19 mouse cellular contexts compared by ENCODE assay signal in the genomic region with DNA sequence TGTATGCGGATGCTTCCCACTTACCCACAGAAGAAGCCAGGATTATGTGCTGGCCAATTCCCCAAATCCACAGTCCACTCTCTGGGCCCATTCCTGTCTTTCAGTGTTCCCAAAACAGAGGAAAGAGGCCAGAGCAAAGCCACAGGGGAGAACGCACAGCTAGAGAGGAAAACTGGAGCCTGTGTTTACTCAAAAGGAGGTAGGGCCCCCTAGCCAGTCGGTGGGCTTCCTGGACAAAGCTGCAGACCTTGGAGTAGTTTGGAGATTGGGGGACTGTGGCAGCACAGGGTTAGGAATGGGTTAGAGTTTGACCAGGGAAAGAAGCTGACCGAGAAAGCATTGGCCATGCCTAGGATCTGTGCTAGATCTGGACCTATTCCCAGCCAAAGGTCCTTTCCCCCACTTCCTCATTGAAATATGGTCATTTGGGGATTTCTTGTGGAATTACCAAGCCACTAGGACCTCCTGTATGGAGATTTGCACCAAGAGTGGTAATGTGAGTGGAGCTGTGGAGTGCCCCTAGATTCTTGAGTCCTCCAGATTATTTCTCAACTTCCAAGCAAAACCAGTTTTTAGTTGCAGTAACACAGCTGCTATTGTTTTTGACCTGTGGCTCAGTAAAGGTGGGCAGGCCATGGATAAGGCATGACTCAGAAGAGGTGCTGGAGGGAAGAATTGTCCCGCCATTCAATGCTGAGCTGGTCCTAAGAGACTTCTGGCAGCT. TPM values are rescaled to one million over a fixed set of nuclear protein-coding genes. Genes with fewer than 3 reads are reported as not detected.
DNase-seq lines count a peak whose midpoint lies in the region; ATAC-seq and TF ChIP-seq lines count a peak whose summit lies in the region.
"Had no signal": no experiment of that assay in that cellular context is flagged by ENCODE, and none has a peak within 500 bp of the region (broad histone marks: within the 10 kb centered on the region; RNA-seq: fewer than 3 reads in every experiment).

No protein-coding gene starts in this region.

- peaks cover 21% of the 10 kb centered on the region for H3K4me1 ChIP-seq in intestine, embryonic 15.5 days (replicated peaks)
- peaks cover 9% of the 10 kb centered on the region; the same call in 1 of the 2 replicates for H3K4me1 ChIP-seq in intestine, postnatal 0 days (replicated peaks; ENCODE audit: control insufficient read depth, insufficient read depth, low read length)
- peaks cover 29% of the 10 kb centered on the region for H3K4me1 ChIP-seq in lung, embryonic 16.5 days (replicated peaks; ENCODE audit: control insufficient read depth, insufficient read depth, low read length)
- no peaks in the 10 kb centered on the region for H3K4me1 ChIP-seq in hindbrain, embryonic 11.5 days (replicated peaks; ENCODE audit: control insufficient read depth, insufficient read depth, low read length)

- H3K4me2 ChIP-seq in intestine, embryonic 15.5 days (replicated peaks): no peak overlapping the region
- no peak overlapping the region for H3K4me2 ChIP-seq in intestine, postnatal 0 days (replicated peaks; ENCODE audit: low read depth)
- H3K4me2 ChIP-seq in lung, embryonic 16.5 days (ENCODE audit: low read depth, low read length): peak overlapping the region; percentile 24; the same call in 1 of the 2 replicates
- H3K4me2 ChIP-seq in hindbrain, embryonic 11.5 days (replicated peaks; ENCODE audit: low read depth, low read length): no peak overlapping the region
- H3K4me2 ChIP-seq: hindbrain, embryonic 12.5 days; limb, embryonic 13.5 days; stomach, embryonic 15.5 days had no signal

- H3K9ac ChIP-seq in intestine, embryonic 15.5 days: no peak overlapping the region
- H3K9ac ChIP-seq in intestine, postnatal 0 days (ENCODE audit: low read depth, low read length): no peak overlapping the region
- H3K9ac ChIP-seq in lung, embryonic 16.5 days (ENCODE audit: low read length): no peak overlapping the region
- no peak overlapping the region for H3K9ac ChIP-seq in hindbrain, embryonic 11.5 days (ENCODE audit: low read depth, low read length)
- H3K9ac ChIP-seq: forebrain, postnatal 0 days; hindbrain, embryonic 12.5 days; limb, embryonic 13.5 days; stomach, embryonic 15.5 days had no signal

- no peaks in the 10 kb centered on the region for H3K27me3 ChIP-seq in intestine, embryonic 15.5 days (replicated peaks)
- no peaks in the 10 kb centered on the region for H3K27me3 ChIP-seq in intestine, postnatal 0 days (replicated peaks; ENCODE audit: control insufficient read depth, insufficient read depth, low read length)
- H3K27me3 ChIP-seq in lung, embryonic 16.5 days (ENCODE audit: control insufficient read depth, insufficient read depth, low read depth, low read length): no peaks in the 10 kb centered on the region
- no peaks in the 10 kb centered on the region for H3K27me3 ChIP-seq in hindbrain, embryonic 11.5 days (ENCODE audit: control insufficient read depth, insufficient read depth, low read length)
- H3K27me3 ChIP-seq: hindbrain, embryonic 12.5 days; limb, embryonic 13.5 days; Patski; stomach, embryonic 15.5 days had no signal

- no peaks in the 10 kb centered on the region for H3K9me3 ChIP-seq in intestine, embryonic 15.5 days
- no peaks in the 10 kb centered on the region for H3K9me3 ChIP-seq in intestine, postnatal 0 days (ENCODE audit: control insufficient read depth)
- H3K9me3 ChIP-seq in lung, embryonic 16.5 days (ENCODE audit: control insufficient read depth, low read length): peaks cover 6% of the 10 kb centered on the region; the same call in 1 of the 2 replicates
- no peaks in the 10 kb centered on the region for H3K9me3 ChIP-seq in hindbrain, embryonic 11.5 days (ENCODE audit: control insufficient read depth, low read length)
- H3K9me3 ChIP-seq: stomach, embryonic 15.5 days had no signal

- 0 out of 2 replicates have a peak overlapping the region, but pooled peaks have one; percentile 1 for H3K27ac ChIP-seq in intestine, embryonic 15.5 days
- no peak overlapping the region for H3K27ac ChIP-seq in intestine, postnatal 0 days (ENCODE audit: low read depth, low read length)
- H3K27ac ChIP-seq in lung, embryonic 16.5 days (ENCODE audit: low read length): peak overlapping the region; percentile 58
- H3K27ac ChIP-seq in hindbrain, embryonic 11.5 days (ENCODE audit: low read depth, low read length): no peak overlapping the region
- H3K27ac ChIP-seq: forebrain, embryonic 10.5 days; heart, adult 2 months; hindbrain, embryonic 12.5 days; limb, embryonic 13.5 days; stomach, embryonic 15.5 days had no signal

- WGBS in intestine, embryonic 15.5 days: 60% methylated on average over 5 of the region's 5 CpGs
- 56% methylated on average over 5 of the region's 5 CpGs for WGBS in intestine, postnatal 0 days
- WGBS in lung, embryonic 16.5 days: 44% methylated on average over 5 of the region's 5 CpGs
- 84% methylated on average over 5 of the region's 5 CpGs for WGBS in hindbrain, embryonic 11.5 days

- no peak overlapping the region for H3K4me3 ChIP-seq in intestine, embryonic 15.5 days (replicated peaks)
- H3K4me3 ChIP-seq in intestine, postnatal 0 days (ENCODE audit: low read depth, low read length): no peak overlapping the region
- no peak overlapping the region for H3K4me3 ChIP-seq in lung, embryonic 16.5 days (ENCODE audit: low read length)
- no peak overlapping the region for H3K4me3 ChIP-seq in hindbrain, embryonic 11.5 days (ENCODE audit: low read depth, low read length)
- H3K4me3 ChIP-seq: forebrain, embryonic 10.5 days; heart, adult 2 months; hindbrain, embryonic 12.5 days; limb, embryonic 13.5 days; stomach, embryonic 15.5 days had no signal

- ATAC-seq in intestine, embryonic 15.5 days: no peak
- ATAC-seq in intestine, postnatal 0 days: no peak
- peak; percentile 21; the same call in 1 of the 2 replicates for ATAC-seq in lung, embryonic 16.5 days (ENCODE audit: low read depth)
- ATAC-seq in hindbrain, embryonic 11.5 days (ENCODE audit: low FRiP score): no peak
- ATAC-seq: forebrain, postnatal 0 days; Patski had no signal

- no peak for TF ChIP-seq CTCF in intestine, postnatal 0 days (IDR thresholded peaks at IDR 0.05; ENCODE audit: low read depth)

- DNase-seq in lung, postnatal 10 days: no peak
- peak; percentile 35 for DNase-seq in fibroblast of lung, adult 2 months (ENCODE audit: low read depth)
- no peak for DNase-seq in hindbrain, embryonic 11.5 days (ENCODE audit: low spot score)
- DNase-seq in right cerebral cortex, postnatal 36 days (ENCODE audit: low spot score in 2 of 2): no peak
- DNase-seq: adrenal gland, postnatal 25 days; cerebellum, adult 11-12 months; embryo, embryonic 11 days; forebrain, postnatal 0 days; lung, postnatal 4 days; right cerebral cortex, postnatal 25 days had no signal

- 0 out of 2 replicates have a peak, but pooled peaks cover 4% of the 10 kb centered on the region for H3K36me3 ChIP-seq in intestine, embryonic 15.5 days
- H3K36me3 ChIP-seq in intestine, postnatal 0 days (ENCODE audit: control insufficient read depth, insufficient read depth): no peaks in the 10 kb centered on the region
- H3K36me3 ChIP-seq in lung, embryonic 16.5 days (ENCODE audit: control insufficient read depth, insufficient read depth, low read length): no peaks in the 10 kb centered on the region
- no peaks in the 10 kb centered on the region for H3K36me3 ChIP-seq in hindbrain, embryonic 11.5 days (ENCODE audit: control insufficient read depth, insufficient read depth, low read length)
- H3K36me3 ChIP-seq: hindbrain, embryonic 12.5 days; stomach, embryonic 15.5 days had no signal

RNA-seq across cellular contexts. Expression of gene Aco1, which starts 14.8 kb away (rescaled TPM):
- polyA plus RNA-seq in intestine, embryonic 15.5 days (2015; fragmentation: Nextera tagmentation; extraction: Ambion mirVana): 66.9 and 68.1 TPM in 2 replicates
- 55.6 and 61.3 TPM in 2 replicates for polyA plus RNA-seq in intestine, postnatal 0 days (2015; fragmentation: Nextera tagmentation; extraction: Ambion mirVana)
- polyA plus RNA-seq in lung, embryonic 16.5 days (2015; fragmentation: Nextera tagmentation; extraction: Ambion mirVana): 56.8 and 60.3 TPM in 2 replicates
- 55.0 and 58.4 TPM in 2 replicates for polyA plus RNA-seq in hindbrain, embryonic 11.5 days (2014; fragmentation: Nextera tagmentation; extraction: Ambion mirVana)

Comparison
In these comparisons a context has a peak if more than half of its experiments do, and no peak if none do; other contexts are left out.
1. H3K27ac ChIP-seq: peak in intestine, embryonic 15.5 days (single experiment) and lung, embryonic 16.5 days (single experiment); none in intestine, postnatal 0 days (single experiment) and hindbrain, embryonic 11.5 days (single experiment).